Mouse (Mus musculus) T-helper 2 cell (primary cell): ENCODE measurements around the gene Cxadr.

ENCODE experiments used
- in situ Hi-C: fragments of 300-600 bp; cut with MboI, MseI; formaldehyde crosslinking; loops from one replicate; pipeline ENCODE4 v1.15.1; 2025; ENCODE audit warnings: high pct_unique_total_duplicates

Gene Cxadr

DNA sequence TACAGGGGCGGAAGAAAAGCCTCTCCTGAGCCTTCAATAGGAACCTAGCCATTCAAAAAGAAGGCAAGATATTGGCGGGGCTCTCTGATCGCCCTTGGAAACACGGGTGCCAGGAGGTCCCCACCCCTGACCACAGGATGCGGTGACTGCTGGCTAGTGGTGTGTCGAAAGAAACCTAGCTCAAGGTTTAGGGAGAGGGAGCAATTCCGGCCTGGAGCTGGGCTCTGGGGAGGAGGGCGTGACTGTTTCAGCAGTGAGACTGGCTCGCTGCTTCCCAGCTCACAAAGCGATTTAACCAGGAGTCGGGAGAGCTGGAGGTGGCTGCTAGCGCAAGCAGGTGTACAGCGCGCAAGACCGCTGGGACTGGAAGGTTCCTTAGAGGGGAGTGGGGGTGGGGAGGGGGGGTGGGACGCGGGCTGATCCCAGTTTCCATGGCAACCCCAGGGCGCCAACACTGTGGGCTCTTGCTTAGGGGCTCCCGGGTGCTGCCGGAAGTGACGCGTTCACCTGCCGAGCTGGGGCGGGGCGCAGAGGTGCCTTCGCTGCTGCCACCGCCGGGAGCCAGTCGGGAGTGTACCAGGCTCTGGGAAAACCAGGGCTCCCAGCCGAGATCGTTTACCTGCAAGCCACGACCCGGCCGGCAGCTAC lies at the start of gene Cxadr:
Gene Cxadr, plus strand, starts transcription at position 307 of the 648 bp plus-strand sequence.
- in situ Hi-C loops, result no loop called here

DNA sequence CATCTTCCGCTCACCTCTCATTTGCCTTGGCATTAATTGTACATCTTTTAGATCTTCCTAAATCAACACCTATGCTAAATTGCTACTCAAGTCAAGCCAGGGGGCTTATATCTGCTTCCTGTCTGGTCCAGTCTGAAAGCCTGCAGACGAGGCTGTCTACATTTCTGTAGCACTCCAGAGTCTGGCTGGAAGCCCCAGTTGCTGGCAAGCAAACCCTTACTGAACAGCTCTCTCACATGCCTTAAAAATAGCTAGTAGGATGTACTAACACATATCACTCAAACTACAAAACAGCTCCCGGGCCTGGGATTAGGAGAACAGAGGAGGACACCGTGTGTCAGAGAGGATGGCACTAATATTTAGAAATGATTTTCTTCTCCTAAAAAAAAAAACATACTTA lies 42.3 kb upstream of the Cxadr start:
- in situ Hi-C loops, result no loop called here

DNA sequence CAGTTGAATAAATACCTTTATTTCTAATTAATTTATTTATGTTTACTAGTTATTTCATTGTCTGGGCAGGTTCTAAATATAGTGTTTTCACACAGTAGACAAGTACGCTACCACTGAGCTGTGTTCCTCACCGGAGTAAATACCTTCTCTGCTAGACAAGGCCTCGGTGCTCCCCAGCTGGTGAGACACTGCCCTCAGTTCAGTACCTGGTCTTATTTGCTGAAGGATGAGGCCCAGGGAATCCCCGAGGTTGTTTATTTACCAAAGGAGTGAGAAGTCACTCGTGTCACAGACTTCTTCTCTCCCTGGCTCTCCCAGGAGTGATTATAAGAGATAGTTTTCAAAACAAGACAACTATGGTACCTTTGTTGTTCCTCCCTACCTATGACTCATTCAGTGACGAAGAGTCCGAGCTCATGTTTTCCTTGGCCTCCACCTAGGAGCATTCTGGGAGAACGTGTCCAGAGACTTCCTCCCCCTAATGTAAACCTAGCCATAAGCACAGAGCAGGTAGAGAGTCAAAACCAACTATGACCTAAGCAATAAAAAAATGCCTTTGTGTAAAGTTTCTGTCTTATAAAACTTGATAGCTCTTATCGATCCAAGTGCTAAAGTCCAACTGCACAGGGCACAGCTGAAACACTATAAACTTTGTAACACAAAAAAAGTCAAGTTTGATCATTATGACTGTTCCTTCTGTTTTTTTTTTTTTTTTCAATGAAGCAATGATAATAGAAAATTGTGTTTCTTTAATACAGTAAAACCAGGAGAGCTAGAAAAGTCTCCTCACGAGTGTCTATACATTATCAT lies 41.0 kb upstream of the Cxadr start:
- in situ Hi-C loops, result no loop called here

DNA sequence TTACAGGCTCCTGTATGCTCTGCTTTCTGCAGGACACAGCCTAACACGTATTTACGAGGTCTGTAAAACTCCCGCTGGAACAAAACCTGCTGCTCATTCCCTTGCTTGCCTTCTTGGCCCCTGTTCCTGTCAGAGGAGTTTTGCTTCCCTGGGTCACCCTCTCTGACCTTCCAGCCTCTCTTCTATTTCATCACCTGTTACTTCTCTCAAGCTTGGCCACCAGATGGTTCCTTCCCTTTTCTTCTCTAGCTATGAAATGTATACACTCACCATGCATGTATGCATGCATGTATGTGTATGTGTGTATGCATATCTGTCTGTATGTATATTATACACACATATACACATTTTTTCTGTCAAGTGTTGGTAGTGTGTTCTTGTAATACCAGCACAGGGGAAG lies 39.8 kb upstream of the Cxadr start:
- in situ Hi-C loops, result no loop called here

DNA sequence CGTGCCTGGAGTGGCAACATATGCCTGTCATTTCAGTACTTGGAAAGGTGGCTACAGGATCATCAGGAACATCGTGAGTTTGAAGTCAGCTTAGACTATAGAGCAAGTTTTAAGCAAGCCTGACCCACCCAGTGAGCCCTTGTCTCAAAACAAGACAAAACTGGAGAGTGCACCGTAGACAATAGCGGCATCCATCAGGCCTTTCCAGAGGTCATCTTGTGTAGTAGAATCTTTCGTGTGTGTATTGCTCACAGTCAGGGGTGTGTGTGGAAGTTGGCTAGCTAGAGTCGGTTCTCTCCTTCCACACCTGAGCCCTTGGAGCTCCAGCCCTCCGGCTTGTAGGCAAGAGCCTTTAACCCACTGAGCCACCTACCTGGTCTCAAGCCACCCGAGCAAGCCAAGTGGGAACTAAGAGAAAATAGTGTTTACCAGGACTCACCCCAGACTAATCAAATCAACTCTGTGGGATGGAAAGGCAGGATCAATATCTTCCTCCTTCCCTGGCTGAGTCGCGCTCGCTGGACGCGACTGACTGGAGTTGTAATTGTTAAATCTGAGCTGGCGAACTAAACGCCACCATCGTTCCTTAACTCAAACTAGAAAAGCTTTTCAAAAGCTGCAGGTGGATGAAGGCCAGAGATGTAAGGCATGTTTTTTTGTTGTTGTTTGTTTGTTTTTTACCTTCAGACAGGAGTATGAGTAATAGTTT lies 36.7 kb upstream of the Cxadr start:
- in situ Hi-C loops, result no loop called here

- in situ Hi-C loops, result no loop called here
Measured at GRCm38 (mm10) chr16:78265151-78265590, 36.1 kb upstream of the Cxadr start.

DNA sequence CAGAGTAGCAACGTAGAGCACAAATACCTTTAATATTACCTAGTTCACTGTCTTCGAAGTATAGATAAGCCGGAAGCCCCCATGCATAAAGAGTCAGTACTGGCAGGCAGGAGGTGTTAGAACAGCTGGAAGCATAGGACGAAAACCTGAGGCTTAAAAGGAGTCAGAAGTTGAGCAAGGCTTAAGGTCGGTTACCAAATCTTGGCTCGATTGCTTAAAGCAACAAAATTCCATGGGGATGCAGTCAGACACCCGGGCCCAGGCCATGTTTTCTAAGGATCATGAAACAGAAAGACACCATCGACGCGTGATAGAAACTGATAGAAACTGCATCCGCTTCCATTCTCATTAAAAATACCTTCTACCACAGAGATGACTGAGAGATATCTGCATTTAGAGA lies 35.5 kb upstream of the Cxadr start:
- in situ Hi-C loops, result no loop called here

DNA sequence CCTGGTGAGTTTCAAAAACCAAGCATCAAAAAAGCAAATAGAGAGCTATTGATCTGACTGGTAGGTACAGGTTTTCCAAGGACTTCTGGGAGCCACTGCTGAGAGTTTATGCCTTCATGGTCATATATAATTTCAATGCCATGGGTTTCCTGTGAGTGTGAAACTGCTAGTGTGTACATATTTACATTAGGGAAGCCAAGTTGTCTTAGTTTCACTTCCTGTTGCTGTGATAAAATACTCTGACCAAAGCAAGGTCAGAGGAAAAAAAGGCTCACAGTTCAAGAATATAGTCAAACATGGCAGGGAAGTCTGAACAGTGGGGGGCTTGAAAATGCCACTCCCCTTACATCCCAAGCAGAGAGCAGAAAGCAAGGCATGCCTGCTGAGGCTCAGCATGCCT lies 33.8 kb upstream of the Cxadr start:
- in situ Hi-C loops, result no loop called here

DNA sequence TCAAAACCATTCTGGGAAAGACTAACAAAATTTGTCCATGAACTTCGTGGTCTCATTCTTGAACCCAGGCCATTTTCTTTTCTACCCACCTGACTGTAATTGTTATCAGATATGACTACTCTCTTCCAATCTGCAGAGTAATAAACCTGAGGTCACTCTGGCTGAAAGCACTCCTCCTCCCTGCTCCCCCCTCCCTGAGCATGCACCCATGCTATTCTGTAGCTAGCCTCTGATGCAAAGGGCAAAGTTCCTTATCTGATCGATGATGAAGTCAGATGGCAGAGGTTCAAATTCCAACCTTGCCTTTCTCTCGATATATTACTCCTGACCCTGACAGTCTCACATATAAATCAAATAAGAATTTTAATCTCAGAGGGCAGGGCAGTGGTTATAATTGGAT lies 33.1 kb upstream of the Cxadr start:
- in situ Hi-C loops, result no loop called here

DNA sequence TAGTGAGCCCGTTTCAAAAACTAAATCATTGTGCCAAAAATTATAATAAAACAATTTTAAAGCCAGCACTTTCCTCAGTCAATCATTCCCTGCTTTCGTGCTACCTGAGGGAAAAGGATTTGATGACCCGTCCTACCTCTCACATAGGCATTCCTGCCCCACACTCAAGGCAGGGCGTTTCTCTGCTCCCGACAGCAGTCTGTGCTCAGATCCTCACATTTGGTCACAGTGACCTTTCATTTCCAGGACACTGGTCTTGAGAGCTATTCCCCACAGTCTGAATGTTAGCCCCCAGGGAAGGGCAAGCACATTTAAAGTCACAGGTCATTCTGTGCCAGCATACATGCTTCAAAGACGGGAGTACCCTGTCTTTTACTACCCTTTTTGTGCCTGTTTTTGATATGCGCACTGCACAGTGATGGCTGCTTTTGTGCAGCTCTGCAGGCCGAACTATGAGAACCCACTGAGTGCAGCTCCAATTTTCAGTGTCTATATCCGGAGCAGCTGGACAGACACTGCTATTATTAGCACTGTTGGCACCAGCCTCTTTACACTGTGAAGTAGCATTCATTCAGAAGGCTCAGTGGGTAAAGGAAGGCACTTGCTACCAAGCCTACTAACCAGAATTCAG lies 26.3 kb upstream of the Cxadr start:
- in situ Hi-C loops, result no loop called here

GRCm38 (mm10) chr16:78277567-78277966 lies 23.7 kb upstream of the Cxadr start:
- in situ Hi-C loops, result no loop called here

DNA sequence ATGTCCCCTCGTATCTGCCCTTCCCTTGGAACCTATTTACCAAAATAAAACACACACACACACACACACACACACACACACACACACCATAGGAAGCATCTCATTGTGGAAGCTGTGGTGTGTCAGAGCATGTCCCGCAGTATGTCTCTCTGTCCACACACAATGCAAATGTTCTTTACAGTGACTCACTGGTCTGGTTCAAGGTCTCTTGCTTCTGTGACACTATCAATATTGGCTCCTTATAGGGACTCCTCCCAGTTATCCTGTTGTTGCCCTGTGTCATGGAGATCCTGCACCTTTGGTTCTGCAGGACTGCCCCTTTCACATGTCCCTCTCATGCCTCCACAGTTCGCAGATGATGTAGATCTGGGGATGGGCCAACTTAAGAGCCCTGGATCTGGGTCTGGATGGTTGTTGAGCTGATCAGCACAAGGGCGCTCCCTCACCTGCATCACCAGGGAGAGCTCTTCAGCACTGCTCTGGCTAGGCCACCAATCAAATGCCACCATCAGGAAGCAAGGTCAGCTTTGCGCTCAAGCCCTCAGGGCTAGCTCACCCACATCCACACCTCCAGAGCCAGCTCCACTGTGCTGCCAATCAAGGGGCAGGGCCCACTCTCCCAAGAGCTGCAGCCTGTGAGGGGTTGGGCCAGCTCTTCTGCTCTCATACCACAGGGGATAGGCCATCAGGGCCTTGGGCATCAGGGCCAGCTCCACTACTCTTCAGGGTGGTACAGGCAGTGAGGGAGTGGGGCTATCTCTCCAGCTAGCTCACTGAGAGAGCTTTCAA lies 21.0 kb upstream of the Cxadr start:
- in situ Hi-C loops, result no loop called here

DNA sequence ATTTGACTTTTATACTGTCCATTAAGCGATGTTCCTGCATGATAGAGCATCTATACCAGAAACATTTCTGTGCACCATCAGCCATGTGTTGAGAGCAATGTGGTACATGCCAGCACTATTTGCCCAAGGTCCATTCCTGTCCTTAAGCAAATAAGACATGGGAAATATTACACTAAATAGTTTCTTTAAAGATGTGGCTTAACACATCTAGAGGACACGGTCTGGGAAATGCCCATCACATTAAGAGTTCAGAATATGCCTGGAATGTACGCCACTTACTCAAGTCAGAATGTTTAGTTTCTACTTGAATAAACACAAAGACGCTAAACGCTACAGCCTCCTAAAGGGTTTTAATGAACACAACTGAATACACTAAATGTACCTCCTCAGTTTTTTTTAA lies 18.1 kb upstream of the Cxadr start:
- in situ Hi-C loops, result no loop called here

- in situ Hi-C loops, result no loop called here
Measured at GRCm38 (mm10) chr16:78294051-78294450, 7.2 kb upstream of the Cxadr start.

GRCm38 (mm10) chr16:78294606-78295275 lies 6.5 kb upstream of the Cxadr start:
- in situ Hi-C loops, result no loop called here

- in situ Hi-C loops, result no loop called here
Measured at GRCm38 (mm10) chr16:78295601-78296000, 5.7 kb upstream of the Cxadr start.

DNA sequence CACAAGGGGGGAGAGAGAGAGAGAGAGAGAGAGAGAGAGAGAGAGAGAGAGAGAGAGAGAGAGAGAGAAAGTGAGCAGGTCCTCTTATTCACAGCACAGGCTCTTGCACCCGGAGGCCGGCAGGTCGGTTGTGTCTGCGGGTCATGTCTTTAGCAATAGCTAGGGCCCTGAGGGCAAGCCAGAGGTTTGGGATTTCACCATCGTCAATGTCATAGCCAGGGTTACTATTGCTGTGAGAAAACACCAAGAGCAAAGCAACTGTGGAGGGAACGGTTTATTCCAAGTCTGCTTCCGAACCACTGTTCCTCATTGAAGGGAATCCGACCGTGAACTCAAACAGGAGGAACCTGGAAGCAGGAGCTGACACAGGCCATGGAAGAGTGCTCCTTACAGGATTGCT lies 5.2 kb upstream of the Cxadr start:
- in situ Hi-C loops, result no loop called here

DNA sequence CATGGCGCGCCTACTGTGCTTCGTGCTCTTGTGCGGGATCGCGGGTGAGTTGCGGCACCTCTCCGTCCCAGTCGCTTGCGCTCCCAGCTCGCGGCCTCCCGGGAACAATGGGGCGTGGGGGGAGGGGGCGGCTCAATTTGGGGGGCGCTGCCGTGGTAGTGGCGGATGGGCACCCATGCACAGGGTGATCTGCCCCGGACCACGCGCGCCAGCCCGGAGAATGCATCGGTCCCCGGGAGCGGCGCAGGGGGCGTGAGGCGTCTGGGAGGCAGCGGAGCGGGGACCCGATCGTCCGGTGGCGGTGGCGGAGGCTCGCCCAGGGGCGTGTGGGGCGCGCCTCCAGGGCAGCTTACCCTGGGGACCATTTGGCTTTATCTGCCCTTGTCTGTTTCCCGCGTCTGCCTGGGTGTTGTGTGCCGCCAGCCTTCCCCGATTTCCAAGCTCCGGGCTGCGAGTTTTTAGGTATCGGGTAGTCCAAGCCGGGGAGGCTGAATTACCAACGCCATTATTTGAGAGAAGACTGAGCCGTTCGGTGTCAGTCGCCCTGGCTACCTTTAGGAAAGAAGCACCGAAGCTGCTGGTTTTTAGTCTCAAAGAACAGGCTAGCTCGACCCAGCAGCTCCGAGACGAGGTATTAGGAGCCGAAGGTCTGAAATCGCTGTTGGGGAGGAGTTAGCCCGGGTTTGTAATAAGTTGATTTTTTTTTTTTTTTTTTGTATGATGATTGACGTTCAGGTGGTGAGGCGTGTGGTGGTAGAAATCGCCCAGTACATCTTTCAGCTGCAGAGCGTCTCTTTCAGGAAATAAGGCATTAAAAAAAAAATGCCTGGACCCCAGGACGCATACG lies 765 bp downstream of the Cxadr start:
- in situ Hi-C loops, result no loop called here

DNA sequence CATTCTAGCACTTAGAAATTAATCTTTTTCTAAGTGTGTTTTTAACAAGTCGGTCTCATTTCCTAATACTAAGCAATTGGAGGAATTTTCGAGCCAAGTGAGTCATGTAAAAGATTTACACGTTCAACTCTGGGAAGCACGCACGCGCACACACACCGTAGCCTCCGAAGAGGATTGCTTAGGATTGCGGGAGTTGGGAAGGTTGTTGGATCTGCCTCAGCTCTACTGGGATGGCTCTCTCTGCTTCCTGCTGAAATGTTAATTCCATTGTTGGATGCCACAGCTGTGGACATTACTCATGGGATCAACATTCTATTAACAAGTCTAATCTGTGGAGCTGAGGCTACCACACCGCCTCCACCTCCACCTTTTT lies 1.4 kb downstream of the Cxadr start:
- in situ Hi-C loops, result no loop called here

GRCm38 (mm10) chr16:78305606-78306100 lies 4.4 kb downstream of the Cxadr start:
- in situ Hi-C loops, result no loop called here
